Mouse (Mus musculus) ES-Bruce4 (cell line): ENCODE data around the gene Rmdn3. TPM values are rescaled to one million over a fixed set of nuclear protein-coding genes. Genes with fewer than 3 reads are reported as not detected.

Experiments
- H3K27ac ChIP-seq: 2 replicates; pipeline ENCODE4 v1.5.1; 2012; ENCODE audit warnings: low read length, inconsistent platforms; ENCODE audit not compliant: insufficient read depth
- H3K27me3 ChIP-seq: 2 replicates; pipeline ENCODE4 v1.6.1; 2012; ENCODE audit warnings: mild to moderate bottlenecking, low read length, inconsistent platforms; ENCODE audit not compliant: control insufficient read depth, poor library complexity, insufficient read depth, severe bottlenecking
- H3K36me3 ChIP-seq: 2 replicates; pipeline ENCODE4 v1.6.1; 2012; ENCODE audit warnings: inconsistent platforms, mild to moderate bottlenecking, low read length, moderate library complexity; ENCODE audit not compliant: control insufficient read depth, poor library complexity, insufficient read depth, severe bottlenecking
- H3K4me1 ChIP-seq: one replicate; pipeline ENCODE4 v1.8.1; 2011; ENCODE audit warnings: low read length; ENCODE audit not compliant: control insufficient read depth, insufficient read depth
- H3K4me3 ChIP-seq: 2 replicates; pipeline ENCODE4 v1.5.1; 2011; ENCODE audit warnings: low read depth, mild to moderate bottlenecking, low read length
- H3K9ac ChIP-seq: 2 replicates; pipeline ENCODE4 v1.6.1; 2012; ENCODE audit warnings: low read depth, mild to moderate bottlenecking, inconsistent platforms; ENCODE audit not compliant: poor library complexity, severe bottlenecking
- H3K9me3 ChIP-seq: replicated peaks from 2 replicates; pipeline ENCODE4 v1.6.1; 2012; ENCODE audit warnings: mild to moderate bottlenecking, low read length, inconsistent platforms; ENCODE audit not compliant: control insufficient read depth, poor library complexity, insufficient read depth, severe bottlenecking
- CTCF ChIP-seq: IDR thresholded peaks from one replicate; pipeline ENCODE4 v1.8.1; 2011; ENCODE audit warnings: low read depth, low read length
- EP300 ChIP-seq: IDR thresholded peaks from 2 replicates; pipeline ENCODE4 v1.6.1; 2011; ENCODE audit warnings: low read depth, low read length; ENCODE audit not compliant: insufficient read depth
- POLR2A ChIP-seq: IDR thresholded peaks from one replicate; pipeline ENCODE4 v1.8.1; 2011; ENCODE audit warnings: low read length; ENCODE audit not compliant: insufficient read depth
- polyA plus RNA-seq: library from polyadenylated mRNA; stranded (reverse); fragments of >200 nt; gene quantifications from 2 replicates; pipeline ENCODE4 v1.2.4, GENCODE M21; 2011; ENCODE audit warnings: low read depth; ENCODE audit not compliant: missing spikeins, insufficient read depth, insufficient read length

Rmdn3 gene
- polyA plus RNA-seq, 1 experiment = 25.4 TPM

DNA sequence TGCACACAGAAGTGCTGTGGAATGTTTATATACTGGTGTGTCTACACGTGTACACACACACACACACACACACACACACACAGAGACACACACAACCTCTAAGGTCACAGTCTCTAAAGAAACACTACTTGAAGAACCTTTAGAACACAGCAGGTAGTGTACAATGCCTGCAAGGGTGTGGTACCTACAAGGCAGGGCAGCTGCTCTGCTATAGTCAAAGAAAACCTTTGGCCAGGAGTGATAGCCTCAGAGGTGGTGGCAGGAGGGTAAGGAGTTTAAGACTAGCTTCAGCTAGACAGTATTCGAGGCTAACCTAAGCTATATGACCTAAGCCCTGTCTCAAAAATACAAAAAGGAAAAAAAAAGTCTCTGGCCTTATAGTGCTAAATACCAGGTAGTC is 2.2 kb downstream of the Rmdn3 start:
- H3K9ac ChIP-seq = no peak overlapping the region
- H3K27me3 ChIP-seq = no peaks in the 10 kb centered on the region
- TF ChIP-seq POLR2A (no peak), EP300 (no peak), CTCF (no peak)
- H3K36me3 ChIP-seq = peaks cover 8% of the 10 kb centered on the region
- no peaks in the 10 kb centered on the region for H3K9me3 ChIP-seq
- no peaks in the 10 kb centered on the region for H3K4me1 ChIP-seq
- H3K27ac ChIP-seq = no peak overlapping the region
- no peak overlapping the region for H3K4me3 ChIP-seq

DNA sequence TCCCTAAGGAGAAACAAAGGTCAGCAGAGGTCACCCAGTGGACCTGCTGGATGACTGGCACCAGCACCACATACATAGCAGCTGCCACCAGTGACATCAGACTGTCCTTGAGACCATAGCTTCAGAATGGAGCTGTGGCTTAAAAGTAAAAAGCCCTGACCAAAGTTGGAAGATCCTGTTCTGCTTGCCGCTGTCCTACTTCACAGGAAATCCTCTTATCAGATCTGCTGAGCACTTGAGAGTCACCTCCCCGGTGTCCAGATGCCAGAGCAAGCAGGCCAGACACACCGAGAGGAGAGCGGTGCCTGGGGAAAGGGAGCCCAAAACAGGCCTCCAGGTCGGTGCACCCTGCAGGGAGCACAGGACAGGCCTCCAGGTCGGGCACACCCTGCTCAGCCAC is 4.6 kb downstream of the Rmdn3 start:
- Histone ChIP-seq H3K9me3 (no peaks in the 10 kb centered on the region), H3K9ac (no peak overlapping the region), H3K27ac (no peak overlapping the region), H3K36me3 (peaks cover 8% of the 10 kb centered on the region), H3K27me3 (no peaks in the 10 kb centered on the region), H3K4me1 (no peaks in the 10 kb centered on the region), H3K4me3 (no peak overlapping the region)
- TF ChIP-seq EP300 = no peak

DNA sequence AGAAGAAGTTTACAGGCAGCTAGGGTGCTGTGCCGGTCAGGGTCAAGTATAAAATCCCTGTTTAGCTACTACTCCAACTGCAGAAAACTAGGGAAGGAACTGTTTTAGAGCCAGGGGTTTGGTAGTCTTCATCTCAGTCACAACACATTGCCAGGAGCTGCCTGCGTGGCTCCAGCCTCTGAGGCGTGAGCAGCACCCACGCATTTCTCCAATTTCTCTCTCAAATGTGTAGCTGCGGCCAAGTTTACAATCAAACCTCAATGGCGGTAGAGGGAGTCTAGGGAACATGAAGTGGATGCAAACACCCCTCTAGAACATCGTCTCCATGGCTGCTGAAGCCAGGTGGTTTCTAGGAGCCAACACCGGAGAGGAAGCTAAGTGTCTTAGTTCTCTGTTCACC is 9.1 kb downstream of the Rmdn3 start:
- Histone ChIP-seq H3K9me3 (no peaks in the 10 kb centered on the region), H3K4me3 (no peak overlapping the region), H3K27ac (no peak overlapping the region), H3K36me3 (peaks cover 8% of the 10 kb centered on the region), H3K27me3 (no peaks in the 10 kb centered on the region), H3K4me1 (no peaks in the 10 kb centered on the region), H3K9ac (no peak overlapping the region)
- TF ChIP-seq CTCF = no peak
- TF ChIP-seq EP300 = no peak
- TF ChIP-seq POLR2A = no peak

DNA sequence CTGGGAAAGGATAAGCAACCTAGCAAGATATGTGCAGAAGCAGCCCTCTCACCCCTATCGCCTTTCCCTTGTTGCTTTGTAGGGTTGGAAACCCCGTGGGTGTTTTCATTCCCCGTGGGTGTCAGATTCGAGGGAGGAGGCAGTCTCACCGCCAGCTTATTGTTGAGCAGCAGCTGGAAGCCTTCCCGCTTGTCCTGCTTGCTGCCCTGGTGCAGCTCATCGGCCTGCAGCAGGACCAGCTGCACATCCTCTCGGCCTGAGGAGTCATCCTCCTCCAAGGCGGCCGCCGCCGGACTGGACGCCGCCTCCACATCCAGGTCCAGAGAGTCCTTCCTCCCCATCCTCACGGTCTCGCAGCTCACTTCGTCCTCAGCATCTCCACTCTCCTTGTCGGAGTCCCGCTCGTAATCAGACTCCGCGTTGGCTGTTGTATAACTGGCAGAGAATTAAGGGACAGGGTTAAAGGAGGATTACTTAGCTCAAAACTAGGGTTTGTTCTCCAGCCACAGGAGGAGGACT is 9.6 kb downstream of the Rmdn3 start:
- Histone ChIP-seq H3K4me1 (no peaks in the 10 kb centered on the region), H3K9me3 (no peaks in the 10 kb centered on the region), H3K27ac (no peak overlapping the region), H3K9ac (no peak overlapping the region), H3K27me3 (no peaks in the 10 kb centered on the region), H3K36me3 (peaks cover 10% of the 10 kb centered on the region), H3K4me3 (no peak overlapping the region)
- TF ChIP-seq CTCF = no peak

DNA sequence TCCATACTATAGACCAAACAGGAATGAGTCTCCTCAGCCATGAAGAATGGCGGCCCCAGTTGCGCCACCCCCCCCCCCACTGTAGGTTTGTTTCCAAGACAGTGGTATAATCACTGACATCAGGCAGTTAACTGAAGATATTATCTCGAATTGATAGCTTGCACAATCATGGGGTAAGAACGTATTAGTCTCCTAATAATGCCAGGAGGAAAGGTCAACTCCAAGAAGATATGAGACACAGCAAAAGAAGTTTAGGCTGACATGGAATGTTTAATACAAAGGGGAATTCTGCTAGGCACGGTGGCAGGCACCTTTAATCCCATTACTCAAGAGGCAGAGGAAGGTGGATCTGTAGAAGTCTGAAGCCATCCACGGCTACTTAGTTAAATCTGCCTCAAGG is 10.4 kb downstream of the Rmdn3 start:
- H3K4me1 ChIP-seq = no peaks in the 10 kb centered on the region
- H3K27me3 ChIP-seq = no peaks in the 10 kb centered on the region
- no peak overlapping the region for H3K4me3 ChIP-seq
- TF ChIP-seq CTCF = no peak
- no peak for TF ChIP-seq EP300
- TF ChIP-seq POLR2A = no peak
- H3K27ac ChIP-seq = no peak overlapping the region
- no peak overlapping the region for H3K9ac ChIP-seq
- H3K36me3 ChIP-seq = peaks cover 10% of the 10 kb centered on the region
- H3K9me3 ChIP-seq = no peaks in the 10 kb centered on the region

DNA sequence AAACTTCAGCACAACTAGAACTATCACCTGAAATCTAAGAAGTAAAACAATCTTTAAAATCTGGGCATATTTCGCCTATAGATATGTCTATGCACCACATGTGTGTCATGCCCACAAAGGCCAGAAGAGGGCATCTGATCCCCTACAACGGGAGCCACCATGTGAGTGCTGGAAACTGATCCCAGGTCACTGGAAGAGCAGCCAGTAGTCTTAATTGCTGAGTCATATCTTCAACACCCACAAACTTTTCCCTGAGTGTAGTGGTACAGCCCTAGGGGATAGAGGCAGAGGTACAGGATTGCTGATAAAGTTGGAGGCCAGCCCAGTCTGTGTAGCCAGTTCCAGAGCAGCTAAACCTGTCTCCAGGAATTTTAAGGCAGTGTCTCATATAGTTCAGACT is 11.6 kb downstream of the Rmdn3 start:
- no peaks in the 10 kb centered on the region for H3K9me3 ChIP-seq
- H3K27me3 ChIP-seq = no peaks in the 10 kb centered on the region
- H3K9ac ChIP-seq = no peak overlapping the region
- peaks cover 12% of the 10 kb centered on the region for H3K36me3 ChIP-seq
- no peak overlapping the region for H3K4me3 ChIP-seq
- H3K4me1 ChIP-seq = no peaks in the 10 kb centered on the region
- TF ChIP-seq CTCF (peak; percentile 57), EP300 (0 out of 2 replicates have a peak, but pooled peaks have one; percentile 18), POLR2A (no peak)
- H3K27ac ChIP-seq = peak overlapping the region; percentile 29; the same call in 1 of the 2 replicates
